Mouse (Mus musculus) stomach, embryonic 14.5 days (tissue): ENCODE measurements at regions not wholly inside any gene's neighbourhood (a gene's known extent, or its start where the extent isn't known, plus 50 kb on each side); places are given as distances from the start of the nearest gene placed in this dataset.

Experiments used
- ATAC-seq: fragments of 200-750 bp; cut with Nextera tagmentation; 2 replicates; pipeline ENCODE4 v1.8.0; 2017; ENCODE audit warnings: low read depth, moderate TSS enrichment; ENCODE audit not compliant: insufficient number of reproducible peaks, insufficient read depth, low FRiP score
- H3K27ac ChIP-seq: fragments of 300-500 bp; sonication (generic); 2 replicates; pipeline ENCODE4 v1.5.1; 2014; ENCODE audit warnings: mild to moderate bottlenecking, low read length, moderate library complexity, mixed read lengths
- H3K27me3 ChIP-seq: fragments of 300-500 bp; sonication (generic); 2 replicates; pipeline ENCODE4 v1.6.1; 2014; ENCODE audit warnings: low read length, control low read depth, mixed read lengths; ENCODE audit not compliant: control insufficient read depth, insufficient read depth
- H3K36me3 ChIP-seq: fragments of 300-500 bp; sonication (generic); 2 replicates; pipeline ENCODE4 v1.6.1; 2014; ENCODE audit warnings: mild to moderate bottlenecking, control low read depth, low read length, moderate library complexity, mixed read lengths; ENCODE audit not compliant: control insufficient read depth, insufficient read depth
- H3K4me1 ChIP-seq: fragments of 300-500 bp; sonication (generic); 2 replicates; pipeline ENCODE4 v1.6.1; 2014; ENCODE audit warnings: low read length, control low read depth, mixed read lengths; ENCODE audit not compliant: control insufficient read depth, insufficient read depth
- H3K4me2 ChIP-seq: fragments of 300-500 bp; sonication (generic); replicated peaks from 2 replicates; pipeline ENCODE4 v1.6.1; 2014; ENCODE audit warnings: low read depth, low read length, control low read depth
- H3K4me3 ChIP-seq: fragments of 300-500 bp; sonication (generic); 2 replicates; pipeline ENCODE4 v1.5.1; 2014; ENCODE audit warnings: low read depth, low read length, control low read depth
- H3K9ac ChIP-seq: fragments of 300-500 bp; sonication (generic); replicated peaks from 2 replicates; pipeline ENCODE4 v1.6.1; 2014; ENCODE audit warnings: low read depth, mild to moderate bottlenecking, control low read depth, low read length, moderate library complexity, mixed read lengths
- H3K9me3 ChIP-seq: fragments of 300-500 bp; sonication (generic); 2 replicates; pipeline ENCODE4 v1.6.1; 2016; ENCODE audit warnings: low read depth, low read length, control low read depth; ENCODE audit not compliant: control insufficient read depth
- WGBS: fragments of 180-500 bp; shearing (Covaris S2); extraction: QIAGEN DNeasy Blood & Tissue Kit; methylation state at CpG from one replicate; pipeline ENCODE4 v1.1.7; 2014; 5-methylcytosine and 5-hydroxymethylcytosine counted together

GRCm38 (mm10) chr11:24783470-24783869 lies 705.6 kb downstream of the Bcl11a start:
- Histone ChIP-seq H3K9ac (no peak overlapping the region), H3K9me3 (no peaks in the 10 kb centered on the region), H3K4me1 (no peaks in the 10 kb centered on the region), H3K36me3 (no peaks in the 10 kb centered on the region), H3K4me2 (no peak overlapping the region), H3K4me3 (no peak overlapping the region), H3K27me3 (no peaks in the 10 kb centered on the region), H3K27ac (no peak overlapping the region)
- ATAC-seq = no peak
- 79% methylated on average over 7 of the region's 7 CpGs for WGBS

- H3K4me1 ChIP-seq = no peaks in the 10 kb centered on the region
- H3K36me3 ChIP-seq = no peaks in the 10 kb centered on the region
- no peaks in the 10 kb centered on the region for H3K27me3 ChIP-seq
- no peak overlapping the region for H3K4me2 ChIP-seq
- ATAC-seq = no peak
- no peak overlapping the region for H3K4me3 ChIP-seq
- no peak overlapping the region for H3K9ac ChIP-seq
- H3K27ac ChIP-seq = no peak overlapping the region
- H3K9me3 ChIP-seq = no peaks in the 10 kb centered on the region
- WGBS = 73% methylated on average over 2 of the region's 2 CpGs
Measured at GRCm38 (mm10) chr11:24789120-24789519, 711.3 kb downstream of the Bcl11a start.

- 68% methylated on average over 4 of the region's 4 CpGs for WGBS
- Histone ChIP-seq H3K27me3 (no peaks in the 10 kb centered on the region), H3K27ac (no peak overlapping the region), H3K4me2 (no peak overlapping the region), H3K9ac (no peak overlapping the region), H3K9me3 (no peaks in the 10 kb centered on the region), H3K4me1 (no peaks in the 10 kb centered on the region), H3K36me3 (no peaks in the 10 kb centered on the region), H3K4me3 (no peak overlapping the region)
- ATAC-seq = no peak
Measured at GRCm38 (mm10) chr11:24795510-24796211, 717.8 kb downstream of the Bcl11a start.

- 72% methylated on average over 8 of the region's 8 CpGs for WGBS
Measured at GRCm38 (mm10) chr11:24804623-24805023, 726.8 kb downstream of the Bcl11a start.

GRCm38 (mm10) chr11:24829578-24830401 lies 751.9 kb downstream of the Bcl11a start:
- H3K27ac ChIP-seq = no peak overlapping the region
- no peaks in the 10 kb centered on the region for H3K4me1 ChIP-seq
- H3K27me3 ChIP-seq = no peaks in the 10 kb centered on the region
- H3K4me3 ChIP-seq = no peak overlapping the region
- no peak for ATAC-seq
- 38% methylated on average over 13 of the region's 13 CpGs for WGBS
- no peaks in the 10 kb centered on the region for H3K9me3 ChIP-seq
- no peak overlapping the region for H3K4me2 ChIP-seq
- no peaks in the 10 kb centered on the region for H3K36me3 ChIP-seq
- no peak overlapping the region for H3K9ac ChIP-seq

More at GRCm38 (mm10) chr11:24804623-24805023, 726.8 kb downstream of the Bcl11a start:
- ATAC-seq = peak; percentile 14; the same call in 1 of the 2 replicates
- Histone ChIP-seq H3K9ac (no peak overlapping the region), H3K27me3 (no peaks in the 10 kb centered on the region), H3K4me2 (no peak overlapping the region), H3K36me3 (no peaks in the 10 kb centered on the region), H3K4me3 (no peak overlapping the region), H3K4me1 (no peaks in the 10 kb centered on the region), H3K9me3 (no peaks in the 10 kb centered on the region), H3K27ac (no peak overlapping the region)

- WGBS = 64% methylated on average over 2 of the region's 2 CpGs
- Histone ChIP-seq H3K36me3 (no peaks in the 10 kb centered on the region), H3K4me1 (no peaks in the 10 kb centered on the region), H3K27me3 (no peaks in the 10 kb centered on the region), H3K4me3 (no peak overlapping the region), H3K9me3 (no peaks in the 10 kb centered on the region), H3K9ac (no peak overlapping the region), H3K4me2 (no peak overlapping the region), H3K27ac (no peak overlapping the region)
- no peak for ATAC-seq
Measured at GRCm38 (mm10) chr11:24830484-24830883, 752.6 kb downstream of the Bcl11a start.

- no peak for ATAC-seq
- Histone ChIP-seq H3K4me2 (no peak overlapping the region), H3K9ac (no peak overlapping the region), H3K27me3 (no peaks in the 10 kb centered on the region), H3K36me3 (no peaks in the 10 kb centered on the region), H3K9me3 (no peaks in the 10 kb centered on the region), H3K4me1 (no peaks in the 10 kb centered on the region), H3K27ac (no peak overlapping the region), H3K4me3 (no peak overlapping the region)
- 71% methylated on average over 2 of the region's 2 CpGs for WGBS
Measured at GRCm38 (mm10) chr11:24843839-24844738, 766.2 kb downstream of the Bcl11a start.

- Histone ChIP-seq H3K36me3 (no peaks in the 10 kb centered on the region), H3K9ac (no peak overlapping the region), H3K9me3 (no peaks in the 10 kb centered on the region), H3K4me2 (no peak overlapping the region), H3K27me3 (no peaks in the 10 kb centered on the region), H3K4me1 (no peaks in the 10 kb centered on the region), H3K4me3 (no peak overlapping the region), H3K27ac (no peak overlapping the region)
- WGBS = 88% methylated on average over 6 of the region's 6 CpGs
- no peak for ATAC-seq
Measured at GRCm38 (mm10) chr11:24856991-24857390, 779.1 kb downstream of the Bcl11a start.
